Mouse (Mus musculus): ENCODE measurements around the gene Ptch1.

DNA sequence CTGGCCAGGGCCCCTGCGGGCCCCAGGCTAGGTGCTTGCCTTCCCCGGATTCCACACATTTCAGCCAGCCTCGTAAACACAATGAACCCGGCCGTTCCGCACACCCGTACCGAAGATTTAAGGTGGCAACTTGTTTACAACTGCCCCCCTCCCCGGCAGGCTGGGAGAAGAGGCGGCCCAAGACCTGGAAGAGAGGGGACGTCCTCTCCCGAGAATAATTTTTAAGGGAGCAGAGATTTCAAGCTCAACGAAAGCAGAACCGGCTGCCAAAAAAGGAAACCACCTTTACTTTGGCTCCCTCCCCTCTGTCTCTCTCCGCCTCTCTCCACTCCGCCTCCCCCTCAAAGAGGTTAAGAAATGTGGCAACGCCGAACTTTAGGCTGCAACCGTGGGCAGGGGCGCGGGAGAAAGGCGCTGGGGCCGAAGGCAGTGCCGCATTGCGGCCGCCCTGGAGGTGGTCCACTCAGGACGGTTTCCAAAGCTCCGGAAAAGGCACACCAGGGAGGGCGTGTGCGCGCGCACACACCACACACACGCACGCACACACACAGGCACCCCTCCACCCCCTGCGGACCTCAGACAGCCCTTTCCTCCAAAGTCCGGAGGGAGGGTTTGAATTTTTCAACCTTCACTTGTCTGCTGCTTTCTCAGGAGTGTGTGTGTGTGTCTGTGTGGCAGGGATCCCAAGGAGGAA is 8.6 kb downstream of the Ptch1 start:
- TF ChIP-seq CTCF (IDR thresholded peaks at IDR 0.05; ENCODE audit: low read depth) = no peak
- no peak for TF ChIP-seq EP300 (IDR thresholded peaks at IDR 0.05; ENCODE audit: low read depth)

Measured in liver, postnatal 0 days (tissue).